Mouse (Mus musculus): ENCODE measurements around the gene Akap13. TPM values are rescaled to one million over a fixed set of nuclear protein-coding genes. Genes with fewer than 3 reads are reported as not detected.

Gene Akap13
- polyA plus RNA-seq, 1 experiment from 2014 or later = 24.9 TPM

GRCm38 (mm10) chr7:75715939-75716338, 260.6 kb downstream of the Akap13 start:
- 93% methylated on average over 4 of the region's 4 CpGs for WGBS
- Histone ChIP-seq H3K4me1 (no peaks in the 10 kb centered on the region), H3K27ac (no peak overlapping the region), H3K27me3 (ENCODE audit: poor library complexity, severe bottlenecking) (no peaks in the 10 kb centered on the region), H3K36me3 (replicated peaks) (peaks cover 12% of the 10 kb centered on the region), H3K4me3 (no peak overlapping the region), H3K9me3 (no peaks in the 10 kb centered on the region)
- DNase-seq (ENCODE audit: extremely low spot score, low spot score) = no peak

GRCm38 (mm10) chr7:75717349-75717748, 262.0 kb downstream of the Akap13 start:
- Histone ChIP-seq H3K27ac (no peak overlapping the region), H3K4me3 (no peak overlapping the region), H3K36me3 (replicated peaks) (peaks cover 16% of the 10 kb centered on the region), H3K9me3 (no peaks in the 10 kb centered on the region), H3K27me3 (ENCODE audit: poor library complexity, severe bottlenecking) (no peaks in the 10 kb centered on the region), H3K4me1 (no peaks in the 10 kb centered on the region)
- DNase-seq (ENCODE audit: extremely low spot score, low spot score) = no peak

- 92% methylated on average over 4 of the region's 4 CpGs for WGBS
- Histone ChIP-seq H3K27ac (no peak overlapping the region), H3K9me3 (no peaks in the 10 kb centered on the region), H3K36me3 (replicated peaks) (peaks cover 43% of the 10 kb centered on the region), H3K4me1 (no peaks in the 10 kb centered on the region), H3K27me3 (ENCODE audit: poor library complexity, severe bottlenecking) (no peaks in the 10 kb centered on the region), H3K4me3 (no peak overlapping the region)
- no peak for DNase-seq (ENCODE audit: extremely low spot score, low spot score)
These were observed 266.0 kb downstream of the Akap13 start for GRCm38 (mm10) chr7:75721302-75721701.

GRCm38 (mm10) chr7:75724012-75724411, 268.7 kb downstream of the Akap13 start:
- Histone ChIP-seq H3K4me1 (no peaks in the 10 kb centered on the region), H3K4me3 (no peak overlapping the region), H3K27ac (no peak overlapping the region), H3K36me3 (replicated peaks) (peaks cover 59% of the 10 kb centered on the region), H3K27me3 (ENCODE audit: poor library complexity, severe bottlenecking) (no peaks in the 10 kb centered on the region), H3K9me3 (no peaks in the 10 kb centered on the region)
- WGBS = 95% methylated on average over 1 of the region's 1 CpGs
- DNase-seq (ENCODE audit: extremely low spot score, low spot score) = no peak

GRCm38 (mm10) chr7:75725899-75726298, 270.6 kb downstream of the Akap13 start:
- no peak overlapping the region for H3K27ac ChIP-seq

GRCm38 (mm10) chr7:75726867-75727266, 271.5 kb downstream of the Akap13 start:
- 95% methylated on average over 9 of the region's 9 CpGs for WGBS
- Histone ChIP-seq H3K4me3 (no peak overlapping the region), H3K27me3 (ENCODE audit: poor library complexity, severe bottlenecking) (no peaks in the 10 kb centered on the region), H3K9me3 (no peaks in the 10 kb centered on the region), H3K27ac (no peak overlapping the region), H3K36me3 (replicated peaks) (peaks cover 72% of the 10 kb centered on the region), H3K4me1 (no peaks in the 10 kb centered on the region)
- DNase-seq (ENCODE audit: extremely low spot score, low spot score) = no peak

More at GRCm38 (mm10) chr7:75725899-75726298, 270.6 kb downstream of the Akap13 start:
- no peak overlapping the region for H3K4me3 ChIP-seq
- no peaks in the 10 kb centered on the region for H3K27me3 ChIP-seq (ENCODE audit: poor library complexity, severe bottlenecking)
- H3K9me3 ChIP-seq = no peaks in the 10 kb centered on the region
- H3K36me3 ChIP-seq (replicated peaks) = peaks cover 67% of the 10 kb centered on the region
- no peaks in the 10 kb centered on the region for H3K4me1 ChIP-seq
- 94% methylated on average over 6 of the region's 6 CpGs for WGBS
- DNase-seq (ENCODE audit: extremely low spot score, low spot score) = no peak

- peaks cover 68% of the 10 kb centered on the region for H3K36me3 ChIP-seq (replicated peaks)
- 96% methylated on average over 7 of the region's 7 CpGs for WGBS
These were observed 274.3 kb downstream of the Akap13 start for GRCm38 (mm10) chr7:75729652-75730051.

GRCm38 (mm10) chr7:75730216-75730615, 274.9 kb downstream of the Akap13 start:
- Histone ChIP-seq H3K27me3 (ENCODE audit: poor library complexity, severe bottlenecking) (no peaks in the 10 kb centered on the region), H3K36me3 (replicated peaks) (peaks cover 65% of the 10 kb centered on the region), H3K4me1 (no peaks in the 10 kb centered on the region), H3K9me3 (no peaks in the 10 kb centered on the region), H3K27ac (no peak overlapping the region), H3K4me3 (no peak overlapping the region)
- WGBS = 93% methylated on average over 12 of the region's 12 CpGs
- no peak for DNase-seq (ENCODE audit: extremely low spot score, low spot score)

More at GRCm38 (mm10) chr7:75729652-75730051, 274.3 kb downstream of the Akap13 start:
- Histone ChIP-seq H3K27ac (no peak overlapping the region), H3K9me3 (no peaks in the 10 kb centered on the region), H3K27me3 (ENCODE audit: poor library complexity, severe bottlenecking) (no peaks in the 10 kb centered on the region), H3K4me3 (no peak overlapping the region), H3K4me1 (no peaks in the 10 kb centered on the region)
- no peak for DNase-seq (ENCODE audit: extremely low spot score, low spot score)

- 88% methylated on average over 2 of the region's 2 CpGs for WGBS
- no peak overlapping the region for H3K4me3 ChIP-seq
- H3K4me1 ChIP-seq = no peaks in the 10 kb centered on the region
- DNase-seq (ENCODE audit: extremely low spot score, low spot score) = no peak
- peaks cover 60% of the 10 kb centered on the region for H3K36me3 ChIP-seq (replicated peaks)
- no peak overlapping the region for H3K27ac ChIP-seq
- H3K9me3 ChIP-seq = no peaks in the 10 kb centered on the region
- no peaks in the 10 kb centered on the region for H3K27me3 ChIP-seq (ENCODE audit: poor library complexity, severe bottlenecking)
These were observed 276.6 kb downstream of the Akap13 start for GRCm38 (mm10) chr7:75731951-75732350.

- DNase-seq (ENCODE audit: extremely low spot score, low spot score) = no peak
- WGBS = 93% methylated on average over 2 of the region's 2 CpGs
- Histone ChIP-seq H3K4me3 (no peak overlapping the region), H3K27me3 (ENCODE audit: poor library complexity, severe bottlenecking) (no peaks in the 10 kb centered on the region), H3K36me3 (replicated peaks) (peaks cover 69% of the 10 kb centered on the region), H3K4me1 (no peaks in the 10 kb centered on the region), H3K9me3 (no peaks in the 10 kb centered on the region), H3K27ac (no peak overlapping the region)
These were observed 277.8 kb downstream of the Akap13 start for GRCm38 (mm10) chr7:75733166-75733565.

- no peaks in the 10 kb centered on the region for H3K9me3 ChIP-seq
- H3K27ac ChIP-seq = no peak overlapping the region
- no peaks in the 10 kb centered on the region for H3K27me3 ChIP-seq (ENCODE audit: poor library complexity, severe bottlenecking)
- H3K4me1 ChIP-seq = no peaks in the 10 kb centered on the region
- H3K36me3 ChIP-seq (replicated peaks) = peaks cover 62% of the 10 kb centered on the region
- DNase-seq (ENCODE audit: extremely low spot score, low spot score) = peak; percentile 61
- WGBS = 63% methylated on average over 10 of the region's 10 CpGs
- H3K4me3 ChIP-seq = no peak overlapping the region
These were observed 283.9 kb downstream of the Akap13 start for GRCm38 (mm10) chr7:75739075-75739725.

- peaks cover 68% of the 10 kb centered on the region for H3K36me3 ChIP-seq (replicated peaks)
- H3K9me3 ChIP-seq = no peaks in the 10 kb centered on the region
- no peak for DNase-seq (ENCODE audit: extremely low spot score, low spot score)
- no peaks in the 10 kb centered on the region for H3K4me1 ChIP-seq
- H3K27me3 ChIP-seq (ENCODE audit: poor library complexity, severe bottlenecking) = no peaks in the 10 kb centered on the region
- no peak overlapping the region for H3K27ac ChIP-seq
- 66% methylated on average over 2 of the region's 2 CpGs for WGBS
- H3K4me3 ChIP-seq = no peak overlapping the region
These were observed 289.2 kb downstream of the Akap13 start for GRCm38 (mm10) chr7:75744528-75744927.

GRCm38 (mm10) chr7:75744978-75745638, 289.8 kb downstream of the Akap13 start:
- Histone ChIP-seq H3K27ac (no peak overlapping the region), H3K9me3 (no peaks in the 10 kb centered on the region), H3K4me3 (no peak overlapping the region), H3K36me3 (replicated peaks) (peaks cover 68% of the 10 kb centered on the region), H3K27me3 (ENCODE audit: poor library complexity, severe bottlenecking) (no peaks in the 10 kb centered on the region), H3K4me1 (no peaks in the 10 kb centered on the region)
- no peak for DNase-seq (ENCODE audit: extremely low spot score, low spot score)
- whole genome bisulfite sequencing = 91% methylated on average over 7 of the region's 7 CpGs
